Mouse (Mus musculus) embryo, embryonic 9.5 days (tissue): ENCODE data around the gene Psmd13.
"Not testable (repeated sequence)": the region's sequence is repeated elsewhere in the genome, so short reads cannot be mapped to it uniquely, and the experiment has no call there.

ENCODE experiments used
- DNase-seq: peaks from one replicate; pipeline ENCODE4 v3.0.0-alpha.2; 2017; ENCODE audit errors: extremely low spot score

Gene Psmd13

DNA sequence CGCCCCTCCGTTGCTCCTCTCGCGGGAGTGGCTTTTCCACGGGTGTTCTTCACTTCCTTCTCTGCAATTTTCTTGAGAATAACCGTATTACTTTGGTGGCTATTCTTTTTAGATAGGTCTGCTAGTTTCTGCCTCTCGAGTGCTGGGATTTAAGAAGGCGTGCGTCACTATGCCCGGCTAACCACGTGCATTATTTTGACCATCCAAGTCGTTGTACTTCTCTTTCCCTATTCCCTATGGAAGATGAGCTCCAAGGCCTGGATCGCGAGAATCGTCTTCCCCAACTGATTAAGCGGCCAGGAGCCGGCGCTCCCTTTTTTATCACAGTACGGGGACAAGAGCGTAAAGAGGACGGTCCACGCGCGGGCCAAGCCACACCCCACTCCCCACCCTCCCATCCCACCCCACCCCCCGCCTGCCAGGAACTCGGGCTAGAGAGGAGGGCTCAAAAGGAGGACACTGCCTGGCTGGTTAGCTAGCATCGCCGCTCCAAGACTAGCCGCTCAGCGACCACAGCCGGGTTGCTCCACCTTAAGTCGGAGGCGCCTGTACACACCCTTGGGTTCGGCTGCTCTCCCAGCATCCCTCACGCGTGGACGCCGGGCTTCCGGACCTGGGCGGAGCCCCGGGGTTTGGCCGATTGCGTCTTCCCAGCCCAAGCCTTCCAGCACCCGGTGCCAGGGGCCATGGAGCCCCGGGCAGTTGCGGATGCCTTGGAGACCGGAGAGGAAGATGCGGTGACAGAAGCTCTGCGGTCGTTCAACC is 24.8 kb upstream of the Psmd13 start, which contains the start of gene Ric8a:
Gene Ric8a (plus strand): TSS at position 173 of the 765 bp plus-strand sequence.
- DNase-seq: peak; percentile 77

DNA sequence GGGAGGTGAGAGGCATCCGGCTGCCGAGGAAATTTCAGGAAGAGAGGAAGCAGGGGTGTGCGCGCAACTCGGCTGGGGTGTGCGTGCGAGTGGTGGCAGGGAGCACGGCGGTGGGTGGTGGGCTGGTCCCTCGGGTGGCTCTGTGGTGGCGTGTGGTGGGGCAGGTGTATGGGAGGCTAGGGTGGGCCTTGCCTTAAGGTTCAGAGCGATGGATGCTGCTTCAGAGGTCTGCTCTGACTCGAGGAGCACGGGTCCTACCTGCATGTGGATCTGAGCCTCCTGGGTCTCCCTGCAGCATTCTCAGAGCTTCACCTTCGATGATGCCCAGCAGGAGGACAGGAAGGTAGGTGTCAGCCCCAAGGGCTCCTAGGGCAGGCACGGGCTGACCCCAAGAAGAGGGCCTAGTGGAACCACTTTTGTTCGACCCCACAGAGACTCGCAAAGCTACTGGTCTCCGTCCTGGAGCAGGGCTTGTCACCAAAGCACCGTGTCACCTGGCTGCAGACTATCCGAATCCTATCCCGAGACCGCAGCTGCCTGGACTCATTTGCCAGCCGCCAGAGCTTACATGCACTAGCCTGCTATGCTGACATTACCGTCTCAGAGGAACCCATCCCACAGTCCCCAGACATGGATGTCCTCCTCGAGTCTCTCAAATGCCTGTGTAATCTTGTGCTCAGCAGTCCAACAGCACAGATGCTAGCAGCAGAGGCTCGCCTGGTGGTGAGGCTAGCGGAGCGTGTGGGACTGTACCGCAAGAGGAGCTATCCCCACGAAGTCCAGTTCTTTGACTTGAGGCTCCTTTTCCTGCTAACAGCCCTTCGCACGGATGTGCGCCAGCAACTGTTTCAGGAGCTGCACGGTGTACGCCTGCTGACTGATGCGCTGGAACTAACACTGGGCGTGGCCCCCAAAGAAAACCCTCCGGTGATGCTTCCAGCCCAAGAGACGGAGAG is 23.9 kb upstream of the Psmd13 start, which contains the start of gene Bet1l:
Gene Bet1l (minus strand): TSS at position 28 of the 956 bp plus-strand sequence.
- no peak for DNase-seq

- DNase-seq: no peak
Observed at GRCm38 (mm10) chr7:140858746-140859145, 23.0 kb upstream of the Psmd13 start.

GRCm38 (mm10) chr7:140859997-140860396 is 21.8 kb upstream of the Psmd13 start:
- no peak for DNase-seq

DNA sequence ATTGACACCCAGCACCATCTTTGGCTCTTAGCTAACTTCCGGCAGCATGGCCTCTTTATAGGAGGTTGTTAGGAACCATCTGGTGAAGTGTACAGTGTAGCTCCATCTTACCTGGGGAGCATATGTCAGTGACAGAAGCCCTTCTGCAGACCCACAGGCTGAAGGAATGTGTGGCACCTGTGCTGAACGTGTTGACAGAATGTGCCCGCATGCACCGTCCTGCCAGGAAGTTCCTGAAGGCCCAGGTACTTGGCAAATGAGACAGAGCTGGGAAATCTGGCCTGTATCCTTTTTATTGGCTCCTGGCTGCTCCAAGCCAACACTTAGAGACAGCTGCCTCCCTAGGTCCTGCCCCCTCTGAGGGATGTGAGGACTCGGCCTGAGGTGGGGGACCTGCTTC is 21.0 kb upstream of the Psmd13 start:
- DNase-seq: no peak

GRCm38 (mm10) chr7:140864761-140865160 is 17.0 kb upstream of the Psmd13 start:
- no peak for DNase-seq

DNA sequence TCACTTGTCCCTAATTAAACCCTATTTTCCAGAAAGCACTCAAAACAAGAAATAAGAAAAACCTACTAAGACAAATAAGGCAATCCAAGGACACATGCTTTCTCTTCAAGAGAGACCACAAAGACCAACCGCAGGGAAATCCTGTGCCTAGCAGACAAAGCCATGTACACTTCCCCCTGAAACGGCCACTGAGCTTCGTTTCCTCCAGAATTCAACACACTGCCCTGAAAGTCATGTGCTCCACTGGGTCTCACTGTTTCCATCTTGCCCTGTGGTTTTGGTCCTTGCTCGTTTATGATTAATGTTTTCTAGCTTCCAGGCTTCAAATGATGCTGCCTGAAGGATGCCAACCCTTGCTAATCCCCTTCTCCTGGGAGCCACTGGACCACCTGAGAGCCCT is 7.5 kb upstream of the Psmd13 start:
- DNase-seq: no peak

DNA sequence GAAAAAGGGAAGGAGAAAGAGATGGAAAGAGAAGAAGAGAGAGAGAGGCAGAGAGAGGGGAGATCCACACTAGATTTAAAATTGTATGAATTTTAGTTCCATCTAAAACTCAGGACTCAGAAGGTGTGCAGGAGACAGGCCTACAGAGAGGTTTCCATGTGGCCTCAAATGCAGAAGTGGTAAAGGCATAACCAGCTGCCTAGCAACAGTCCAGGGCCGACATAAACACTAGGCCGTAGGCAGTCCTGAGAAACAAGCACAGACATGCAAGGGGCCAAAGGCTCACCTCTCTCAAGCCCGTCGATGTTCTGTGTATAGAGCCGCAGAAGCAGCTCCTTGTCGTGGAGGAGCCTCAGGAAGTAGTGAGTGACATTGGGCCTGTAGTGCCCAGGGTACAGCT is 4.4 kb upstream of the Psmd13 start:
- DNase-seq: no peak

DNA sequence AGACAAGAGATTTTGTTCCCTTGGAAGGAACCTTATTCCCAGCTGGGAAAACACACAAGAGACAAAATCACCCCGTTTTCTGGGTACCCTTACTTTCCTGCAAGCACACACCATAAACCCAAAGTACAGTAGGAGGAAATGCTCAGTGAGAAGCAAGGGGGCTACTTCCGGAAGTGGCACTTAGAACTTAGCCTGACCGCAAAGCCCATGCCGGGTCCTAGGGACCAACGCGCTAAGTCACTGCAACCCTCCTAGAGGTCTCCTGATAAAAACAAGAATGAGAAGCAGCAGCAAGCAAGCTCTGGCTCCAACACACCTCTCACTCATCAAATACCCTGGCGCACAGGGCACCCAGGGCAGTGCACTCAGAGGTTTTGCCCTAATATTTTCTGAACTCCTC is 2.4 kb upstream of the Psmd13 start:
- DNase-seq: no peak

DNA sequence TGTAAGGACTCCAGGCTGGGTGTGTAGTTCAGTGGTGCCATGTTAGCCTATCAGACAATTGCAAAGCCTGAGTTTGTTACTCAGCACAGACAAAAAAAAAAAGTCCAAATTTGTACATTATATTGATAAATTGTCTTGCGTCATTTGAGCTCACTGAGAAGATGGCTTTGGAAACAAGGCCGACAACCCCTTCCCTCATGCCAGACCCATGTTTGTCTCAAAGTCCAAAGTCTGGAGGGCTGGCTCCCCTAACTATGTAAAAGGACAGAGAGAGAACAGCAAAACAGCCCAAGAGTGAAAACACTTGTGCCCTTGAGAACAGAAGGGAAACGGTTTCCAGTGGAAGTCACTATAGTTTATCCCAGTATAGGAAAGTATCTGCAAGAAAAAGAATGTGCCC is 1.3 kb upstream of the Psmd13 start:
- DNase-seq: no peak

- no peak for DNase-seq
Observed at GRCm38 (mm10) chr7:140880865-140881515, 778 bp upstream of the Psmd13 start.

DNA sequence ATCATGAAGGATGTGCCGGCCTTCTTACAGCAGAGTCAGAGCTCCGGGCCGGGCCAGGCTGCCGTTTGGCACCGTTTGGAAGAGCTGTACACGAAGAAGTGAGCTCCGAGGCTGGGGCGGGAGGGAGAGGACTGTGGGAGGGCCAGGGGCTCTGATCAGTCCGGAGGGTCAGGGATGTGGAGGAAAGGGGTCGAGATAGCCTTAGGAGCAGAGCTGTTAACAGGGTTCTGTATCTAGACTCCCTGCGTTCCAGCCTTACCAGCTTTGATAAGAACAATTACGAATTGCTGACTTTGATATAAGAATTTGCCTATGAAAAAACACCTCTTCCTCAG is 668 bp downstream of the Psmd13 start:
- DNase-seq: no peak

DNA sequence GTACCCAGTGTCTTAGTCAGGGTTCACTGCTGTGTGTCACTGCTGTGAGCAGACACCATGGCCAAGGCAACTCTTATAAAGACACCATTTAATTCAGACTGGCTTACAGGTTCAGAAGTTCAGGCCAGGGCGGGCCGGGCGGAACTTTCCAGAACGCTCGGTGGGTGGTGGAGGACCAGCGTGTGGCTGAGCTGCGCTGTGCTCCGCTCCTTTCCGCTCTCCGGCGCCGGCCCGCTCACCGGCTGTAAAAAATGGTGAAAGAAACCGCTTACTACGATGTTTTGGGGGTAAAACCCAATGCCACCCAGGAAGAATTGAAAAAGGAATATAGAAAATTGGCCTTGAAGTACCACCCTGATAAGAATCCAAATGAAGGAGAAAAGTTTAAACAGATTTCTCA is 8.9 kb downstream of the Psmd13 start:
- DNase-seq: not testable (repeated sequence)

DNA sequence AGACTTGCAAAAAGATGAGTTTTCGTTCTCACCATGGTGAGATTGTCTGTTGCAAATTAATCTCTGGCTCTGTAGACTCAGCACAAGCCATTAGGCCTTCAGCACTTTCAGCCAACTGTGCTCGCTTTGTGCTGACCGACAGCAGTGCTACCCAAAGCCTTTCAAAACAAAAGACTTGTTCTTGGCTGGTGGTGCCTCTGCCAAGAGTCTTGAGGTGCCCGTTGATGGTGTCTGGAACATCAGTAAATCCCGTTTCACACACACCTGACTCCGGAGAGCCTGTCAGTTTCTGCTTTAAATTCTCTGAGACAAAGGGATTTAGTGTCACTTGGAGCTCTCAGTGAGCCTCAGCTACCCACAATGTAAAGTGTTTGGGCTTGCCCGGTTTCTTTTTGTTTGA is 12.3 kb downstream of the Psmd13 start:
- DNase-seq: no peak

DNA sequence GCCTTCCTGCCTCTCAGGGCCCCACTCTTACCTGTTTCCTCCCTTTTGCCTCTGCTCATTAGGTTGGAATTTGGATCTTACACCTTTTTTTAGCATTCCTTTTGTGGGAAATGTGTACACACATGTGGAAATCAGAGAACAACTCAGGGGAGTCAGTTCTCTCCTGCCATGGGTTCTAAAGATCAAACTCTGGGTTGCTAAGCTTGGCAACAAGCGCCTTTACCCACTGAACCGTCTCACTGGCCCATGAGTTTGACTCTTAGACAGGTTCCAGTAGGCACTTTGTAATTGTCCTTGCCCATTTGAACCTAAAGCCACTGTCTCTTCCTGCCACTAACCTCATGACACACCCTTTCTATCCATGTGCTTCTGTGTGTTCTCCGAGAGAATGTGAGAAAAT is 12.8 kb downstream of the Psmd13 start:
- no peak for DNase-seq

DNA sequence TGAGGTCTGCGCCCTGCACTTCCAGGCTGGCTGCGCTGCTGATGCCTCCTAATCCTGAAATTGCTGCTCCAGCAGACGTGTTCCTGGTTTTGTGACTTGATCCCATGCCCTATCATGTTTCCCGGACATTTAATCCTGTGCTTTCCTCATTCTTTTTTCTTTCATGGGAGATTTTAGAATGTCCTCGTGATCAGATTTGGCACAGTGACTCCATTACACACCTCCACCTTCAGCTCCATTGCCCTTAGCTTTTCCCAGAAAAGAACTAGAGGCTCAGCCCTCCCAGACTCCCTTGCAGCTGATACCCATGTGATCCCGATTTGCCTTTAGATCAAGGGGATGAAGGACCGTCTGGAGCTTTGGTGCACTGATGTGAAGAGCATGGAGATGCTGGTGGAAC is 16.1 kb downstream of the Psmd13 start:
- no peak for DNase-seq

GRCm38 (mm10) chr7:140899121-140899520 is 17.4 kb downstream of the Psmd13 start:
- DNase-seq: no peak

GRCm38 (mm10) chr7:140900220-140900619 is 18.5 kb downstream of the Psmd13 start, which contains the start of gene Cox8b:
Gene Cox8b, minus strand, starts transcription at chr7:140900446.
- no peak for DNase-seq

GRCm38 (mm10) chr7:140902036-140902875 is 20.5 kb downstream of the Psmd13 start:
- DNase-seq: no peak

GRCm38 (mm10) chr7:140903212-140903611 is 21.4 kb downstream of the Psmd13 start:
- DNase-seq: peak; percentile 85

DNA sequence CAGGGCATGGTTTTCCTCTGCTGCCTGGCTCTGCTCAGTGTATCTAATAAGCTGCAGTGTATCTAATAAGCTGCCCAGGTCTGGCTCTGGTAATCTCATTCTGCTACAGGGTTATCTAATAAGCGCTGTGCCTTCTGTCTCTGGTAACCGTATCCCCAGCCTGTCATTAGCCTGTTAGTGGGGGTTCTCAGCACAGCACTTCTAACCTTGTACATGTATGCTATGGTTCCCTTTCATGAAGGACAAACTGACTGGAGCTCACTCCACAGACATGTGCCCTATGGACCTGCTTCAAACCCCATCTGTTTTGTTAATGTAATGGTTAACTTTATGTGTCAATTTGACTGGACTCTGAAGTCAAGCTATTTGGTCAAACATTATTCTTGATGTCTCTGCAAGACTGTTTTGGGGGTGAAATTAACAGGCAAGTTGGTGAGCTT is 23.9 kb downstream of the Psmd13 start:
- DNase-seq: no peak
